Mouse (Mus musculus): Measurements from ENCODE around the gene 1700129C05Rik.

The 1700129C05Rik gene

DNA sequence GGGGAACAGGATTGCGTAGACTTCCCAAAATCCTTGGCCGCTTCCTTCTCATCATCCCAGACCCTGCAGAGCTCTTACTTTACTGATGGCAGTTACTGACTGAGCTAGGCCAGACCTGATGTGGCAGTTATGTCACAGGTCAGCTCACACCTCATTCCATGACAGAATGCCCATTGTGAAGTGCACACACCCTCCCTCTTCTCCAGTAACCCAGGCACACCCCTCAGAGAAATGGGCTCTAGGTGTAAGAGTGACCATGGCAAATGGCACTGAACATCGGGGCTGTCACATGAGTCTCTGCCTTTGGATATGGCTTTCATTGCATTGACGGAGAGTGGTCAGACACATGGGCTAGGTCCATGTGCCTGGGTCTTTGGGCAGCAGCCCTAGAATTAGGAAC is at the start of gene 1700129C05Rik:
1700129C05Rik (minus strand) TSS at position 101 of the 400 bp plus-strand sequence.
- DNase-seq: no peak

DNA sequence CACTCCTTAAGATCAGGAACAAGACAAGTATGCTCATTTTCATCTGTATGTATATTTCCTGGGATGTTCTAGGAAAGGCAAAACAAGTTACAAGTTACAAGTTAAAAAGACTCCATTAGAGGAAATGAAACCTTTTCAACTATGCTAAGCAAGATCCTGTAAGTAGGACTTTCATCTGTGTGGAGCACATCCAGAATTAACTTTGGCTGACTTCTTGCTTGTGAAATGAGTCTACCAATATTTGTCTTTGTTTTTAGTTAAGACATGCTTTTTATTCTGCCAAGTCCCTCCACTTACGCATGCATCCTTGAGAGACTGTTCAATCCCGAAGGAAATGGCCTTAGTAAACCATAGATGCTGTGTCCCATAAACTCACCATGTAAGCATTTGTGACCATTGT is 43.4 kb upstream of the 1700129C05Rik start:
- no peak for DNase-seq

DNA sequence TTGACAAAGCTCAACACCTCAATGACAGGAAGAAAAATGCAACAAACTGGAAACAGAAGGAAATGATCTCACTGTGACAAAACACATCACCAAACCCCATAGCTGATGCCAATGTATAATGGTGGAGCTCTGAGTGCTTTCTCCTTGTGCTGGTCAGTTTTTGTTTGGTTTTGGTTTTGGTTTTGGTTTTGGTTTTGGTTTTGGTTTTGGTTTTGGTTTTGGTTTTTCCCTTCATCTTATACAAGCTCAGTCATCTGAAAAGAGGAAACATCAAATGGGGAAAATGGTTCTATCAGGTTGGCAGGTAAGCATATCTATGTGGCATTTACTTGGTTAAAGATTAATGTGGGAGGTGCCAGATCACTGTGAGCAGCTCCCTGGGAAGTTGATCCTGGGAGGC is 42.8 kb upstream of the 1700129C05Rik start:
- DNase-seq: no peak

DNA sequence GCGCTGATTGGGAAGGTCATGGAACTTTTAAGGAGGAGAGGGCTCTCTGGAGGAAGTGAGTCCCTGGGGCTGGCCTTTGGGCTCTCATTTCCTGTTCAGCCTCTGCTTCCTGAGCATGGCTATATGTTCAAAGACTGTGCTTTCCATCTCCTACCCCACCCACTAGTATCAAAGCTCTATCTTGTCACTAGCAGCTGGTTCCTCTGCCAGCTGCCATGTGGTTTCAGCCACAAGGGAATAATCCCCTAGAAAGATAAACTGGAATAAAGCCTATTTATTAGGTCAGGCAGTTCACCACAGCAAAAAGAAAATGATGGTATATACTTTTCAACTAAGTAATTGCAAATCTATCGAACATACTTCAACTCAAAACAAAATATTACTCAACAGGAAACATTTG is 40.0 kb upstream of the 1700129C05Rik start:
- DNase-seq: no peak

DNA sequence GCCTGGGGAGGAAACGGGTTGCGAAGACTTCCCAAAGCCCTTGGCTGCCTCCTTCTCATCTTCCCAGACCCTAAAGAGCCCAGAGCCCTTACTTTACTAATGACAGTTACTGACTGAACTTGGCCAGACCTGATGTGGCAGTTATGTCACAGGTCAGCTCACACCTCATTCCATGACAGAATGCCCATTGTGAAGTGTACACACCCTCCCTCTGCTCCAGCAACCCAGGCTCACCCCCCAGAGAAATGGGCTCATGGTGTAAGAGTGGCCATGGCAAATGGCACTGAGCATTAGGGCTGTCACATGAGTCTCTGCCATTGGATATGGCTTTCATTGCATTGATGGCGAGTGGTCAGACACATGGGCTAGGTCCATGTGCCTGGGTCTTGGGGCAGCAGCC is 36.0 kb upstream of the 1700129C05Rik start, which contains the start of gene Gm5142:
Gm5142 (minus strand) TSS at position 101 of the 400 bp plus-strand sequence.
- no peak for DNase-seq

DNA sequence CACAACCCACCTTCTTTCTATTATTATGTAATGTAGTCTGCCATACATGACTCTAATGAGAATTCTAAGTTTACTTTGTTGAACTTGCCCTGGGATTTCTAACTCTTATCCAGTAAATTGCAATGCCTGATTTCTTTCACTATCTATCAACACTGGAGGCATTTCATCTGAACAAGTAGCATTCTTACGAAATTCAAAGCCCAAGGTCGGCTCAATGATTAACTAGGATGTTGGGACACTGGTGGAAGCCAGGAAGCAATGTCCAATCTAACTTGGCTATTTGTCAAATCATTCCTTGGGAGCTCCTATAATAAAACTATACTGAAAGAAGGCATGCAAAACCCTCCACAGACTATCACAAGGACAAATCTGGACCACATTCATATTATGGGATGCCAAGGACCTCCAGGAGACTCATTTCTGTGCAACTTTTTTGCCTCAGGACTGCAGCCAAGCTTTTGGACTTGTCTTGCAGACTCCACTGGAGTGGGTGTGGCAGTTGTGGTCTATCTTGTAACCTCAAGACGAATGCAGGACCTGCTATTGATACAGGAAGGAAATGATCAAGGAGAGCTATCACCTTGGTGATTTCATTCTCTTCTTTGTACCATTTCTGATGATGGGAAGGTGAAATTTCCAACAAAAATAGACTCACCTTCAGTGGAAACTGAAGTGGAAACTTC is 14.5 kb upstream of the 1700129C05Rik start:
- no peak for DNase-seq

DNA sequence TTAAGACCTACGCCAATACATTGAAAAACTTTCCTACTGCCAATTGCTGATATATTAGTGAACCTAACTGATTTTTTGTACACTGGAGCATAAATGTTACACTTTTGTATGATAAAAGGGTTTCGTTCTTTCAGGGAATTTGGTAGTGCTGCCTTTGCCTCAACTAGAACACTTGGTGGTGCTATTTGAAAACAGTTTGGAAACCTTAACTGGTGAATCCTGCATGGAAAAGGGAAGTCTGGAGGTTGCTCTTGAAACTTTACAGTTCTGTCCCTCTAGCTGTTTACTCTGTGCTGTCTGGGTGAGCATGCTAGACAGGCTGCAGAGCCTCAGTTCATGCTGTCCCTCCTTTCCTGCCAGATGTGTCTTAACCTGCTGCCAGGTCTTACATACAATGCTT is 12.9 kb upstream of the 1700129C05Rik start:
- peak; percentile 2 for DNase-seq

DNA sequence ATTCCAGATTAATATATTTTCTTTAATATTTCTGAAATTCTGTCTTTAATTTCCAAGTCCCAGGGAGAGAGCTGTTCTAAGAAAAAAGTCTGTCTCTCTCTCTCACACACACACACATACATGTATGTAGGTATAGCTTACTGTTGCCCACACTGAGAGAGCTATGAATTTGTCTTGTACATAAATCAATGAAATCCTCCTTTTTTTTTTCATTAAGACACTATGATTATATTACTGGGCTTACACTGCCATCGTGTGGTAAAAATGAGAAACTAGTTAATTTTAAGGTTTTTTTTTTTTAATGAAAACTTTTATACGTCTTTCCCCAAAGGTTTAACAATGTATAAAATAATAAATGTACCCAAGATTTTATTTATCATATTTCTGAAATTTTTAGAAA is 28.4 kb downstream of the 1700129C05Rik start:
- DNase-seq: no peak

DNA sequence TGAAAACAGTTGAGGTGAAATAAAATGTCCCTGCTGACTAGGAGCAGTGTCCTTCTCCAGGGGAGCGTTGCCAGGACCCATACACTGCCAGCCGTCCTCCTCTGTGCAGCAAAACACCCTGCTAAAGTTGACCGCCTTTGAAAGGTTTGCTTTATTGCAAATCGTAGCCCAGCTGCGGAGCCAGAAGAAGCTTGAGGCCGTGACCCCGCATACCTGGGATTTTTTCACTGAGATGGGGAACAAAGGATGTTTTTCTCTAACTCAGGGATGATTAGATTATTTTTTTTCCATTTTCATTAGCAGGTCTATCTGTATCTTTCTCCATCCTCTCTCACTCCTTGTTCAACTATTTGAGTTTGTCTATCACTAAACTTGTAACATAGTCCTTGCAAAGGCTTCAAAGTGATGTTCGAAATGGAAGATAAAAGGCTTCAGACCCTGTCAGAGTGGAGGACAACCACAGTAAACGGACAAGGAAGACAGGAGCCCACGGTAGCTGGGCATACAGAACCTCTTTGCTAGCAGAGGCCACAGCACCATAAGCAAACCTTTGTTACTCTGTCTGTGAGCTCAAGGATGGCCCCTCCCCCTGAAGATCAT is 38.6 kb downstream of the 1700129C05Rik start:
- DNase-seq: no peak

DNA sequence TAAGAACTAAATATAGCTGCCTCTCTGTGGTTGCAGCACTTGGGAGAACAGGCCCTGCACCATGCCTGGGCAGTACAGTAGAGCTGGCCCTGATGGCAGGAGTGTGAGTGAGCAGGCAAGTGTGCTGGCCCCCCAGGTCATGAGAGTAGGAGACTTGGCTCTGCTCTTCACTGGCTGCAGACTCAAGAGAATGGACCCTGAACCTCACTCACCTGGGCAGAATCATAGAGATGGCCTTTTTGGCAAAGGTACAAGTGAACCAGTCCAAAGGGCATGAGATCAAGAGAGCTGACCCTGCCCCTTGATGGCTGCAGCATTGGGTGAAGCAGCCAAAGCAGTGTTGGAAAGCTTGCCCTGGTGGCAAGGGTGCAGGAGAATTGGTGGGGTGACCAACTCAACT is 49.1 kb downstream of the 1700129C05Rik start:
- no peak for DNase-seq

DNA sequence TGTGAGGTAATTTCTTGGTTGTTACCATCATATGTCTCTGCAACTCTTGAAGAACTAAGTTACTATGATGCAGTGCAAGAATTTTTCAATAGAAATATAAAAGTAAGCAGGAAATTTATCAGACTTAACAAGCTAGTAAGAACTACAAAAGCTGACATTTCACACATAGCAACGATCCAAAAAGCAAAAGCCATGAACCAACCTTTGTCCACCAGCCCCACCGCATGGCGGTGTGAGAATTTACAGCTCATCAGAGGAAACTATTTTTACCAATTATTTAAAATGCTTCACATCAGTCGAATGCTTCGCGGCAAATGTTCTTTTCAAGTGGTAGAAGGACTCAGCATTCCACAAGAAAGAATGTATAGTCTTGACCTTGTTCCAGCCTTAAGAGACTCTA is 58.3 kb downstream of the 1700129C05Rik start:
- DNase-seq: peak; percentile 49
